Mouse (Mus musculus): Measurements from ENCODE around the gene Sp100. TPM values are rescaled to one million over a fixed set of nuclear protein-coding genes. Genes with fewer than 3 reads are reported as not detected.
"Not testable (repeated sequence)": the region's sequence is repeated elsewhere in the genome, so short reads cannot be mapped to it uniquely, and the experiment has no call there.

The Sp100 gene
- total RNA-seq (2021): 10 to 100 TPM; 13.8 to 19.8 TPM
- long read RNA-seq, experiment 1, partial matches to known transcripts: 1 of 6 reads
- long read RNA-seq, experiment 1, other reads (novel, unspliced or antisense): 3 of 6 reads
- long read RNA-seq, experiment 2, partial matches to known transcripts: 1 of 3 reads
- long read RNA-seq, experiment 2, other reads (novel, unspliced or antisense): 2 of 3 reads

GRCm38 (mm10) chr1:85649881-85650280, at the start of gene Sp100:
Gene Sp100, plus strand, starts transcription at chr1:85649988.
- peak; percentile 12 for DNase-seq

- not testable (repeated sequence) for DNase-seq
Measured at GRCm38 (mm10) chr1:85600078-85600477, 49.7 kb upstream of the Sp100 start, which contains the start of gene Sp140. Gene Sp140, plus strand, starts transcription at chr1:85600378.

DNA sequence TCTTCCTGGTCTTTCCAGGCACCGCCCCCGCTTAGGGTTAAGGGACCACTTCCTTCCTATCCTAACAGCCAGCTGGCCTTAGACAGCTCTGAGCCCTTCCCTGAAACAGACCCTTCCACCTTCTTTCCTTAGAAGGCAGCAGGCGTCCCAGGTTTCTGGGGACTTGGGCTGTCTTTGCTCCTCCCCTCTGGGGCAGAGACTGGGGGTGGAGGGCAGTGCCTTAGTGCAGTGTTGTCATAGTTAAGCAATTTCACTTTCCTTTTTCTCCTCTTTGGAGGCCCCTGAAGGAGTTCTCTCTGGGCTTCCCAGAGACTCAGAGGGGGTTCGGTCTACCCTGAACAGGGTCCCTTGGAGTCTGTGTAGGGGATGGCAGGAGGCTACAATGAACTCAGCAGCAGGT, 49.0 kb upstream of the Sp100 start:
- DNase-seq: peak; percentile 13

- DNase-seq: not testable (repeated sequence)
Measured at GRCm38 (mm10) chr1:85604341-85604740, 45.4 kb upstream of the Sp100 start.

- DNase-seq: not testable (repeated sequence)
Measured at GRCm38 (mm10) chr1:85608361-85608760, 41.4 kb upstream of the Sp100 start.

DNA sequence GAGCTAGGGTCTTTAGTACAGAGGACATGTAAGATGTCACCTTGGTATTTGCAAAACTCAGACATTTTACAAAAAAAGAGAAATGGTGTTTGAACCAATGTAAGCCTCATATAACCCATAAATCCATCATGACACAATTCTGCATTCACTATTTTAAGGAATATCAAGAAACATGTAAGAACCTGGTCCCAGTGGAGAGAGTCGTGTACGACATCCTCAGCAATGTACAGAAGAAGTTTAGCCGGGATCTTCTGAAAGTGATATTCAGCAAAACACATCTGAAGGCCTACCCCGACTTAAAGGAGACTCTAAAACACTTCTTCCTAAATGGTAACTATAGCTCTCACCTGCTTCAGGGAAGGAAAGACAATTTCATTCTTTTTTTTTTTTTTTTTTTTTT, 39.2 kb upstream of the Sp100 start:
- DNase-seq: not testable (repeated sequence)

GRCm38 (mm10) chr1:85615096-85615495, 34.7 kb upstream of the Sp100 start:
- not testable (repeated sequence) for DNase-seq

GRCm38 (mm10) chr1:85615819-85616218, 34.0 kb upstream of the Sp100 start:
- DNase-seq: not testable (repeated sequence)

- not testable (repeated sequence) for DNase-seq
Measured at GRCm38 (mm10) chr1:85617161-85617560, 32.6 kb upstream of the Sp100 start.

GRCm38 (mm10) chr1:85618689-85619088, 31.1 kb upstream of the Sp100 start:
- DNase-seq: not testable (repeated sequence)

DNA sequence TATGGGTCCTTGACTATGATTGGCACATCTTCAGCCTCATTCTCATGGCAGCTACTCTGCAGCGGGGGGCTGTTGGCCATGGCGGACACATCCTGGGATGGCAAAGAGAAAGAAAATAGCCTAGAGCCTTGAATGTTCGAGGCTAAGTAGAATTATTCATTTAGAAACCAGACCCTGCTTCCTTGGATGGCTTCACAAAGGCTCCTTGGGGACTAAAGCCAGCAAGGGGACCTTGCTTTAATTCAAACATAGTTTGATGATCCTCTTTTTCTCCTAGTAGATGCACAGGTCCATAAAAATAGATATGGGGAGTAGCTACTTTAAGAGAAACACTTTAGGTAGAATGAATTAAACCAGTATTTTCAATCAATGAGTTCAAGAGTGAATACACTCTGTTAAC, 12.9 kb upstream of the Sp100 start:
- DNase-seq: not testable (repeated sequence)

GRCm38 (mm10) chr1:85638144-85638543, 11.6 kb upstream of the Sp100 start:
- DNase-seq: peak; percentile 16

GRCm38 (mm10) chr1:85650524-85650923, 736 bp downstream of the Sp100 start:
- DNase-seq: not testable (repeated sequence)

DNA sequence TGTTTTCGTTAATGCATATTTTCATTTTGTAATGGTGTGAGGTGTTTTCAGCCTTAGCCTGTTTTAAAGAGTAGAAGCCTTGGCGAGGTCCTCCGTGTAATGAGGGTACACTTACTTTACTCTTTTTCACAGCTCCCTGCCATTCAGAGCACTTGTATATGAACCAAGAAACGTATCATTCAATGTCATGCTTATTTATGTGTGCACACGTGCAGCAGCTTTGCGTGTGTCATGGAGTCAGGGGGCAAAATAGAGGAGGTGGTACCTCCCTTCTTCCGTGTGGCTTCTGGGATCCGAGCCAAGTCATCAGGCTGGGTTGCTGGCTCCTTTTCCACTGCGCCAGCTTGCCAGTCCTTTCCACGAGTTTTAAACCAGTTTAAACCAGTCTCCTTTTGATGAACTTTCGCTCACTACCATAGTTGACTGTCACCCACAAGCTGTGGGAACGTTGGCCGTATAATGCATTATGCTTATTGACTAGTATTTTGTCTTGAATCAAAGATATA, 2.0 kb downstream of the Sp100 start:
- peak; percentile 6 for DNase-seq

- DNase-seq: not testable (repeated sequence)
Measured at GRCm38 (mm10) chr1:85657211-85657610, 7.4 kb downstream of the Sp100 start.

DNA sequence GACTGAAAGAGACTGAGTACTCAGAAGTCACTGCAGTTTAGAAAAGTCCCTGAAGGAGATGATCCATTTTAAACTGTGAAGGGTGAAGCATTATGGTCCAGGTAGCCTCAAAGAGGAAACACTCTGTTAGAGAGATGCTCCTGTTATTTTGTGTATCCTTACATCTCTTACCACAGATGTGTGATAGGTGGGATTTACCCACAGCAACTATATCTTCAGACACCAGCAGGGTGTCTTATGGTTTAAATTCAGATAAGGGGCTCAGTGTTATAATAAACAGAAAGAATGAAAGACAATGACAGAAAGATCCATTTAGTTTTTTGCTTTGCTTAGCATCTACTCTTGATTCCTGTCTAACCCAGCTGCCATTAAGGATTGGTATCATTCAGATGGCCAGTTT, 14.5 kb downstream of the Sp100 start:
- DNase-seq: no peak

GRCm38 (mm10) chr1:85680226-85680625, 30.4 kb downstream of the Sp100 start:
- no peak for DNase-seq

GRCm38 (mm10) chr1:85686666-85687065, 36.9 kb downstream of the Sp100 start:
- DNase-seq: no peak

GRCm38 (mm10) chr1:85687346-85687745, 37.6 kb downstream of the Sp100 start:
- DNase-seq: no peak

- no peak for DNase-seq
Measured at GRCm38 (mm10) chr1:85690544-85690943, 40.8 kb downstream of the Sp100 start.

GRCm38 (mm10) chr1:85692281-85692680, 42.5 kb downstream of the Sp100 start:
- peak; percentile 60 for DNase-seq

GRCm38 (mm10) chr1:85693280-85693679, 43.5 kb downstream of the Sp100 start:
- no peak for DNase-seq

GRCm38 (mm10) chr1:85695646-85696045, 45.9 kb downstream of the Sp100 start:
- no peak for DNase-seq
